Mouse (Mus musculus) heart, postnatal 36 days (tissue): ENCODE measurements around the gene Zfp870. TPM values are rescaled to one million over a fixed set of nuclear protein-coding genes. Genes with fewer than 3 reads are reported as not detected.
"Not testable (repeated sequence)": the region's sequence is repeated elsewhere in the genome, so short reads cannot be mapped to it uniquely, and the experiment has no call there.

Experiments
- DNase-seq, 2 experiments: peaks; one replicate each; pipeline ENCODE4 v3.0.0; 2021 to 2022
- intact Hi-C: fragments of 180-260 bp; cut with DNase I; formaldehyde crosslinking; loops from one replicate; pipeline ENCODE4 v1.15.1; 2025
- total RNA-seq, 2 experiments: library from RNA; stranded (reverse); gene quantifications; 2 replicates each; pipeline ENCODE4 v1.2.3; 2021

Zfp870 gene
- total RNA-seq, 2 experiments from 2014 or later, result 6.5 to 9.9 TPM

GRCm38 (mm10) chr17:32872696-32873095 lies 18.7 kb downstream of the Zfp870 start:
- intact Hi-C loops, result no loop called here
- DNase-seq, result no peak

DNA sequence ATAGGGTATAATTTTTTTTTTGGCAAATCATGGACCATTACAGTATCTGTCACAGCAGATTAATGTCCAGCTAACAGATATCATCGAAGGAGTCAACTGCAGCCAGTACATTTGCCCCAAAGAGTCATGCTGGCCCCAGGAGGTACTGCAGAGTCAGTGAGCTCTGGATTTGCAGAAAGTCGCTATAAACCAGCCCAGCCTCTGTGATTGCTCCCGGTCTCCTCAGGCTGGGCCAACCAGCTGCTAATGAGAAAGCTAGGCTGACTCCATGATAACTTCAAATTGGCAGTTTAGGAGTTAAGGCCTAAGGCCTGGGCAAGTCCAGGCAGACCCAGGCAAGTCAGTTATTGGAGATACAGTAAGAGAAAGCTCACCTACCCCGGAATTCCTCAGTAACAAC lies 19.4 kb downstream of the Zfp870 start:
- no peak for DNase-seq
- intact Hi-C loops, result no loop called here

- intact Hi-C loops, result no loop called here
- no peak for DNase-seq
These were observed 20.0 kb downstream of the Zfp870 start for GRCm38 (mm10) chr17:32871483-32871882.

DNA sequence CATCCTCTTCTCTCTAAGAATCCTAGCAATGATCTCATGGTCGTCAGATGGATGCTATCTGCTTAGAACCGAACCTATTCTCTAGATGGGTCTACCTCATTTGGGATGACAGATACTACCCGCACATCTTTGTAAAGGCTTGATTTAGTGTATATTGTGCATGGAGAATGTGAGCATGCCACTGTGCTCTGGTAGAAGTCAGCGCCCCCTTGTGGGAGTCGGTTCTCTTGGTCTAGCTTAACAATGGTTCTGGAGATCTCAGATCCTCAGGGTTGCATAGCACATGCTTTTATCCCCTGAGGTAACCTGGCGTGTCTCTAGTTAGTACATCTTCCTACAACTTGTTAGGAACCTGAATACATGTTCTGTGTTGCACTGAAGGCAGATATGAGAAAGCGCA lies 24.2 kb downstream of the Zfp870 start:
- DNase-seq, intact Hi-C loops: not testable (repeated sequence)

GRCm38 (mm10) chr17:32856713-32857112 lies 34.7 kb downstream of the Zfp870 start:
- intact Hi-C loops, result loop anchor here (5.0 kb wide), 1 partner anchor 96 kb away; no protein-coding TSS in a partner anchor

DNA sequence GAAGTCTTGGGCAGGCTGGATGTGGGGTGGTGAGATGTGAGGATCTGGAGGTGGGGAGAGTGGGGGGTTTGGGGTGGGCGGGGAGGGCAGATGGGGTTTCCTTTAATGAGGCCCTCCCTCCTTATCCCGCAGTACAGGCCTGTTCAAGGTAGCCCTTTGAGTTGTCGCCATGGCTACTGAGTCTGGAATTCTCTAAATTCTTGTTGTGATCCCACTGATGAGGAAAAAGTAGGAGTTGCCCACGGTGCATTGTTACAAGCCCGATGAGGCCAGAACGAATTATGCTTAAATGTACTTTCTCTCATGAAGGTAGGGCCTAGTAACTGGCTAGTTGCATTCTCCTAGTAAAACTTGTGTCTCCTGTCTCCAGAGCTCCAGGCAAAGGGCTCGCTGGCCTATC lies 39.9 kb downstream of the Zfp870 start:
- DNase-seq, result no peak
- intact Hi-C loops, result no loop called here

More at GRCm38 (mm10) chr17:32856713-32857112, 34.7 kb downstream of the Zfp870 start:
- not testable (repeated sequence) for DNase-seq

- intact Hi-C loops, result no loop called here
- no peak for DNase-seq
These were observed 50.1 kb downstream of the Zfp870 start for GRCm38 (mm10) chr17:32841388-32841787.

GRCm38 (mm10) chr17:32839083-32839802 lies 52.2 kb downstream of the Zfp870 start:
- DNase-seq, result peak in 1 of 2 experiments; percentile 9
- intact Hi-C loops, result no loop called here

DNA sequence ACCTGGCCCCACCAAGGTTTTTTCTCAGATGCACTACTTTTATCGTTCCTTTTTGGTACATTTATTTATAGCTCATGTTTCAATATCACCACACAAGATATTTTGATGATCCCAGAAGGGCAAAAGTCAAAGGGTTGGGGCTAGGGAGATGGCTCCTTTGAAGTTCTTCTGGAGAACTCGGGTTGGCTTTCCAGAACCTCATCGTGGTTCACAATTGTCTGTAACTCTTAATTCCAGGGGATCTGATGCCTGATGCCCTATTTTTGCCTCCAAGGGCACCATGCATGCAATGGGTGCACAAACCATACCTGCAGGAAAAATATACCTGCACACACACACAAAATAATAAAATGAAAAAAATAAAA lies 61.0 kb downstream of the Zfp870 start:
- DNase-seq, result no peak
- intact Hi-C loops, result no loop called here

DNA sequence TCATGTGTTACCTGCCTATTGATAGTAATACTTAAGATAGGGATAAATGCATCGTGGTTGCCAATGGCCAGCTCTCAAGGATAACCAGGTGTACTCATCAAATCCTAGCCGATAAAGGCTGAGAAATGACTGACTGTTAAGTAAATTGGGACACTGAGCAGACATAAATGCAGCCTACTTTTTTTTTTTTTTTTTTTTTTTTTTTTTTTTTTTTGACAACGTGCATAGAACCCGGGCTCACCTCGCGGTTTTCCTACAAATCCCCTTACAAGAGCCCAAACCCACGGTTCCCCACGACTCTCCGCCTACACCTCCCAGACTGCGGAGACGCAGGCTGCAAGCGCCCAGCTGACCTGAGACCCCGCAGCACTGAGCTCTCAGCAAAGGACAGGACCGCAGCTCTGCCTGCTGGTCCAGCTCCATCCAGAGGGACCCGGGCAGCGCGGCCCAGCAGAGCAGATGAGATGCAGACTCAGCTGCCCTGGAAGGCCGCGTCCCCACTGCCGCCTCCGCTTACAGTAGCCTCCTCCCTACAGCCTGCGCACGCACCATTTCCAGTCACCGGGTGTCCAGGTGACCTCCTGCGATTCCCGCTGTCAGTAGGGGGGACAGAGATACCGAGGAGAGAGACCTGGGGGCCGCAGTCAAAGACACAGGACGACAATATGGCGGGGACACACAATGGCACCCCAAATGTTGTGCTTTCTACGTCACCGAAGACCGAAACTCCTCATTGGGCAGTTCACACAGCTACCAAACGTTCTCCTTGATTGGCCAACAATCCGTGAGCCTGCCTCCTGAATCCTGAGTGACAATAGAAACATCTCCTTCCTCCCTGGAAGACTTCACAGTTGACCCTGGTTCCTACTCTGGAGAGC lies 61.7 kb downstream of the Zfp870 start, which contains the start of gene Zfp799:
Zfp799 (minus strand) TSS at position 722 of the 878 bp plus-strand sequence.
- intact Hi-C loops, result loop anchor here (5.0 kb wide), 1 partner anchor 42 kb away; the partner anchor contains the start of gene Zfp871
- DNase-seq, result peak; percentile 69 to 74

Other genes with a start within 250 kb of the Zfp870 start
- gene Cyp4f40, start 232.7 kb downstream of the Zfp870 start, total RNA-seq, result not detected
- not detected for gene Cyp4f15, start 206.0 kb downstream of the Zfp870 start, total RNA-seq
- 10 to 100 TPM; 28.7 to 31.8 TPM for gene Zfp871, start 103.4 kb downstream of the Zfp870 start, total RNA-seq
- under 1 TPM in 1 of 2 experiments, not detected in 1; 0.19 TPM for gene Zfp811, start 81.7 kb downstream of the Zfp870 start, total RNA-seq
- 10 to 100 TPM in 1 of 2 experiments, 1 to 10 TPM in 1; 9.3 to 12.4 TPM for gene Zfp799, start 61.4 kb downstream of the Zfp870 start, total RNA-seq
- gene Cyp4f14, start 25.7 kb upstream of the Zfp870 start, total RNA-seq, result not detected
- gene Cyp4f13, start 55.8 kb upstream of the Zfp870 start, total RNA-seq, result 10 to 100 TPM; 12.5 to 15.2 TPM
- gene Zfp472, start 74.2 kb upstream of the Zfp870 start, total RNA-seq, result 1 to 10 TPM; 1.7 to 2.4 TPM
- 1 to 10 TPM; 5.9 to 7.1 TPM for gene Zfp952, start 101.5 kb upstream of the Zfp870 start, total RNA-seq
- 1 to 10 TPM; 4.1 to 5.3 TPM for gene Zfp763, start 141.8 kb upstream of the Zfp870 start, total RNA-seq
- not detected for gene 4921501E09Rik, start 176.4 kb upstream of the Zfp870 start, total RNA-seq
- 1 to 10 TPM; 5.9 to 7.9 TPM for gene Zfp563, start 197.7 kb upstream of the Zfp870 start, total RNA-seq
- gene Morc2b, start 248.0 kb upstream of the Zfp870 start, total RNA-seq, result under 1 TPM in 1 of 2 experiments, not detected in 1; 0.14 TPM